Mouse (Mus musculus) spleen, postnatal 0 days (tissue): ENCODE measurements around the gene Inmt. TPM values are rescaled to one million over a fixed set of nuclear protein-coding genes. Genes with fewer than 3 reads are reported as not detected.

Experiments
- polyA plus RNA-seq: library from polyadenylated mRNA; unstranded; fragments of >200 nt; fragmentation: Nextera tagmentation; extraction: Ambion mirVana; gene quantifications from 2 replicates; pipeline ENCODE4 v1.2.1, GENCODE M21; 2015

Gene Inmt
- 0.14 TPM in 1 of 2 replicates, not detected in the other for polyA plus RNA-seq

GRCm38 (mm10) chr6:55174741-55175181 lies at the start of gene Inmt:
Gene Inmt (minus strand): TSS chr6:55175043.

GRCm38 (mm10) chr6:55202913-55203910 lies 28.4 kb upstream of the Inmt start, which contains the start of gene Mindy4:
Gene Mindy4 (plus strand): TSS chr6:55203383.

GRCm38 (mm10) chr6:55132794-55133193 lies 42.0 kb downstream of the Inmt start, which contains the start of gene Crhr2:
Gene Crhr2 (minus strand): TSS chr6:55133016.

Other genes starting within 250 kb of the Inmt start
- gene Nod1, start 202.4 kb downstream of the Inmt start, polyA plus RNA-seq, result 4.4 and 6.6 TPM in 2 replicates
- 11.0 and 13.1 TPM in 2 replicates for gene Ggct, start 182.1 kb downstream of the Inmt start, polyA plus RNA-seq
- 86.7 and 89.7 TPM in 2 replicates for gene Gars, start 137.0 kb downstream of the Inmt start, polyA plus RNA-seq
- gene Crhr2, start 42.0 kb downstream of the Inmt start, polyA plus RNA-seq, result not detected in 2 replicates
- gene Mindy4, start 28.3 kb upstream of the Inmt start, polyA plus RNA-seq, result 1.9 and 2.2 TPM in 2 replicates
- gene Aqp1, start 161.4 kb upstream of the Inmt start, polyA plus RNA-seq, result 278 and 303 TPM in 2 replicates
- gene Ghrhr, start 201.3 kb upstream of the Inmt start, polyA plus RNA-seq, result 0.25 and 0.36 TPM in 2 replicates